Mouse (Mus musculus) c-Kit-positive CD71-positive TER-119-negative erythroid progenitor cells, embryonic 14.5 days (primary cell): ENCODE data around the gene Arid3c.

ENCODE experiments used
- DNase-seq: peaks from one replicate; pipeline ENCODE4 v3.0.0-alpha.2; 2013; ENCODE audit warnings: low read depth

Gene Arid3c

DNA sequence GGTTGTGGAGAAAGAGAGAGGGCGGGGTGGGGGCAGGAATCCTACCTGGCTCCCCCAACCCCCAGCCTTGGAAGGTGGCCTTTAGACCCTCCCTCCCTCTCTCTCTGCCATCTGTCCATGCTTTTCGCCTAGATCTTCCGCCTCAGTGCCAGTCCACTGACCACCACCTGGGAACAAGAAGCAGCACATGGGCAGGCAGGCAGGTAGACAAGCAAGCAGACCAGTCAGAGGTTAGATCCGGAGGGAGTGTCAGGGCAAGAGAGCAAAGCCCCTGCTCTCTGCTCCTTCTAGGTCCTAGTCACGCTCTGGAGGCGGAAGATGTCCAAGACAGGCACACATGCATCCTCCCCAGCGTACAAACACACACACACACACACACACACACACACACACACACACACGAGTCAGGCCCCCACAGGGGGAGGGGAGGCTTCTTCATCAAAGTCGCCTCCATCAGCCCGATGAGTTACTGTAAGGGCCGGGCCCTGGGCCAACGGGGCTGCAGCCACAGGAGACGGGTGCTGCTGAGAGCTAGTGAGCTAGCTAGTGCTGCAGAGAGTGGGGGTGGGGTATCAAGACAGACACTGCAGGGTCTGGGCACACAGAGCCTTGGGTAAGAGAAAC lies 53.8 kb downstream of the Arid3c start:
- no peak for DNase-seq

DNA sequence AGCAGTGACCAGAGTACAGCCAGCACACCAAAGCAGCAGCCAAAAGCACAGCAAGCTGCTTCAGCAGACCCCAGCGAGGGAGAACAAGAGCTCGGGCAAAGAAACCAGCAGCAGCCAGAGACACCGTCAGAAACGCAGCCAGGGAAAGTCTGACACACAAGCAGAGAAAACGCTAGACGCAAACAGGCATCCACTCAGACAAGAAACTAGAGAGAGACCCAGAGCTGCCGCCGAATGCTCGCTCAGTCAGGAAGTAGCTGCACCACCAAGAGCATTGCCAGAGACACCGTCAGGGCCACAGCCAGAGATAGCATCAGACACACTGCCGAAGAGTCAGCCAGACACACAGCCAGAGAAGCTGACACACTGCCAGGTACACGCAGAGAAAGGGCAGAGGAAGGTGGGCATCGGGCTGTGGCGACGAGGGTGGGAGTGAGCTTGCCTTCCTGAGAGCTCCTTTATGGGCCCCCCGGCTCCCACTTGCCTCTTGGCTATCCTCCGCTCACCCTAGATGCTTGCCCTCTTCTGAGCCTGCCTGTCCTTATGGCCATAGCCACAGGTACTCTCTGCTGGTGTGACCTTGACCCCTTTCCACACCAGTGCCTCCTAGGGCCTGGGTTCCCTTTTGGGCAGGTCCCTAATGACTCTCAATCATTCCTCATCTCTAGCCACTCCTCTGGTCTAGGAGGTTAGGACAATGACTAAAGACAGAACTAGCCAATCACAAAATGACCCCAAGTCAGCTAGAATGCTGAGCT lies 54.5 kb downstream of the Arid3c start:
- no peak for DNase-seq
